Mouse (Mus musculus): ENCODE results near the gene Ston1. TPM values are rescaled to one million over a fixed set of nuclear protein-coding genes. Genes with fewer than 3 reads are reported as not detected.

Gene Ston1
- polyA plus RNA-seq, 1 experiment from 2014 or later, result 1.8 TPM

DNA sequence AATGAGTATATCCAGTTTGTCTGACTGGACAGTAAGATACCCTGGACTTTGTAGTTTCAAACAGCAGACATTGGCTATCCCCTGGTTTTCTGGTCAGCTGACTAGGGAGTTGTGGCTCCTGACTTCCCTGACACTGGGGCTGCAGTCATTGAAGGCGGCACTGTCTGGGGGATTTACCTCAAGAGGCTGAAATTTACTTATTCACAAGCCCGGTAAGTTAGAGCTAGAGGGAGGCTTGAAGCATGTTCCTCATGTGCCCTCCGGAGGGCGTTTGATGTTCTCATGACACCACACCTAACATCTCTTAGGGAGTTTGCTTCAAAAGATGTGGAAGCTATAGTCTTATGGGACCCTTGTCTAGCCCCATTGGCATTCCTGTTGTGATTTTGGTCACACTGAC is 40.8 kb upstream of the Ston1 start:
- H3K9me3 ChIP-seq (ENCODE audit: control insufficient read depth, low read length), result no peaks in the 10 kb centered on the region
- WGBS, result 85% methylated on average over 4 of the region's 4 CpGs
- H3K9ac ChIP-seq (replicated peaks; ENCODE audit: low read depth, low read length), result no peak overlapping the region
- H3K4me2 ChIP-seq (ENCODE audit: low read depth, low read length), result no peak overlapping the region
- no peak for ATAC-seq (ENCODE audit: low read depth)
- H3K27ac ChIP-seq (ENCODE audit: low read depth, low read length), result no peak overlapping the region
- H3K27me3 ChIP-seq (ENCODE audit: control insufficient read depth, insufficient read depth, low read length), result no peaks in the 10 kb centered on the region
- no peaks in the 10 kb centered on the region; the same call in 1 of the 2 replicates for H3K4me1 ChIP-seq (ENCODE audit: control insufficient read depth, insufficient read depth, low read length)
- peaks cover 7% of the 10 kb centered on the region; the same call in 1 of the 2 replicates for H3K36me3 ChIP-seq (ENCODE audit: control insufficient read depth, insufficient read depth, low read length)
- no peak overlapping the region for H3K4me3 ChIP-seq (ENCODE audit: low read depth, low read length)

DNA sequence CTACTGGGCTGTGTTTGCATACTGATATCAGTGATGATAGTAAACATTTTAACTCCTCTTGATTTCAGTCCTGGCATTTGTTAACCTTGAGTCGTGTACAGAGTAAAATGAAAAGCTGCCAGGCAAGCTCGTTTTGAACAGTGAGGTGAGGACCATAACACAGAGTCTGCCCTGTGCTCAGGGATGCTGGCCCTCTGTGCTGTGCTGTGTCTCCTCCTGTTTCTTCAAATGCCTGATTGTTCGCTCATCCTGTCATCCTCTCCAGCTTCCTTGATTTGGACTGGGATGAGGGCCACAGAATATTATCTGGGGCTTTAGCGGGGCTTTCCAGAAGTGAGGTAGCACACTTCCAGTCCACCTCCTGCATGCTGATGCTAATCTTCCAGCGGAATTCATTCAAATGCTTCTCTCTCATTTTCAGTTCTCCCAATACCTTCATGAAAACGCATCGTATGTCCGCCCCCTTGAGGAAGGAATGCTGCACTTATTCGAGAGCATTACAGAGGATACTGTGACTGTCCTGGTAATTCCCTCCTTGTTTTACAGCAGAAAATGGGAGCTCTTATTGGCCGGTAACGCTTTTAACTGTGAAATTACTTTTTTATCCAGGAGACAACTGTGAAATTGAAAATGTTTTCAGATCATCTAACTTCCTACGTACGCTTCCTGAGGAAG is 39.2 kb upstream of the Ston1 start:
- H3K27me3 ChIP-seq (ENCODE audit: control insufficient read depth, insufficient read depth, low read length), result no peaks in the 10 kb centered on the region
- H3K4me2 ChIP-seq (ENCODE audit: low read depth, low read length), result no peak overlapping the region
- WGBS, result 37% methylated on average over 13 of the region's 13 CpGs
- peak; percentile 62 for ATAC-seq (ENCODE audit: low read depth)
- H3K9me3 ChIP-seq (ENCODE audit: control insufficient read depth, low read length), result no peaks in the 10 kb centered on the region
- no peak overlapping the region for H3K9ac ChIP-seq (replicated peaks; ENCODE audit: low read depth, low read length)
- 0 out of 2 replicates have a peak overlapping the region, but pooled peaks have one; percentile 12 for H3K27ac ChIP-seq (ENCODE audit: low read depth, low read length)
- no peak overlapping the region for H3K4me3 ChIP-seq (ENCODE audit: low read depth, low read length)
- peaks cover 12% of the 10 kb centered on the region; the same call in 1 of the 2 replicates for H3K36me3 ChIP-seq (ENCODE audit: control insufficient read depth, insufficient read depth, low read length)
- no peaks in the 10 kb centered on the region for H3K4me1 ChIP-seq (ENCODE audit: control insufficient read depth, insufficient read depth, low read length)

DNA sequence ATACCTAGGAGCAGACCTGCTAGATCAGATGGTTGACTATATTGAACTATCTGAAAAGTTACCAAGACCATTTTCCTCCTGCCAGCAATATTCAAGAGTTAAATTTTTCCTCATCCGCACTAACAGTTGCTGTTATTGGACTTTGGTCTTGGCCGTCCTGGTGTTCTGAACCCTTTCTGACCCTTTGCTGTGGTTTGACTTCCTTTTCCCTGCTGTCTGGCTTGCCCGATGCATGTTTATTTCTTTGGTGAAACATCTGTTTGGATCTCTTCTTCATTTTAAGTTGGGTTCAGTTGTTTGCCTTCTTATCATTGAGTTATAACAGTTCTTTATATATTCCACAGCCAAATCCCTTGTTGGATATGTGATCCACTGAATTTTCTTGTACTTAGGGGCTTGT is 33.9 kb upstream of the Ston1 start:
- Histone ChIP-seq H3K4me3 (ENCODE audit: low read depth, low read length) (no peak overlapping the region), H3K9ac (replicated peaks; ENCODE audit: low read depth, low read length) (no peak overlapping the region), H3K9me3 (ENCODE audit: control insufficient read depth, low read length) (no peaks in the 10 kb centered on the region), H3K36me3 (ENCODE audit: control insufficient read depth, insufficient read depth, low read length) (peaks cover 22% of the 10 kb centered on the region; the same call in 1 of the 2 replicates), H3K4me1 (ENCODE audit: control insufficient read depth, insufficient read depth, low read length) (no peaks in the 10 kb centered on the region), H3K27ac (ENCODE audit: low read depth, low read length) (no peak overlapping the region), H3K4me2 (ENCODE audit: low read depth, low read length) (no peak overlapping the region), H3K27me3 (ENCODE audit: control insufficient read depth, insufficient read depth, low read length) (no peaks in the 10 kb centered on the region)
- 89% methylated on average over 3 of the region's 3 CpGs for WGBS
- ATAC-seq (ENCODE audit: low read depth), result no peak

GRCm38 (mm10) chr17:88569807-88570540 is 27.5 kb upstream of the Ston1 start:
- 32% methylated on average over 10 of the region's 10 CpGs for WGBS
- ATAC-seq (ENCODE audit: low read depth), result peak; percentile 69
- Histone ChIP-seq H3K27ac (ENCODE audit: low read depth, low read length) (no peak overlapping the region; the same call in 1 of the 2 replicates), H3K4me2 (ENCODE audit: low read depth, low read length) (no peak overlapping the region), H3K4me1 (ENCODE audit: control insufficient read depth, insufficient read depth, low read length) (no peaks in the 10 kb centered on the region), H3K36me3 (ENCODE audit: control insufficient read depth, insufficient read depth, low read length) (peaks cover 14% of the 10 kb centered on the region; the same call in 1 of the 2 replicates), H3K9me3 (ENCODE audit: control insufficient read depth, low read length) (no peaks in the 10 kb centered on the region), H3K27me3 (ENCODE audit: control insufficient read depth, insufficient read depth, low read length) (no peaks in the 10 kb centered on the region), H3K4me3 (ENCODE audit: low read depth, low read length) (no peak overlapping the region), H3K9ac (replicated peaks; ENCODE audit: low read depth, low read length) (no peak overlapping the region)

DNA sequence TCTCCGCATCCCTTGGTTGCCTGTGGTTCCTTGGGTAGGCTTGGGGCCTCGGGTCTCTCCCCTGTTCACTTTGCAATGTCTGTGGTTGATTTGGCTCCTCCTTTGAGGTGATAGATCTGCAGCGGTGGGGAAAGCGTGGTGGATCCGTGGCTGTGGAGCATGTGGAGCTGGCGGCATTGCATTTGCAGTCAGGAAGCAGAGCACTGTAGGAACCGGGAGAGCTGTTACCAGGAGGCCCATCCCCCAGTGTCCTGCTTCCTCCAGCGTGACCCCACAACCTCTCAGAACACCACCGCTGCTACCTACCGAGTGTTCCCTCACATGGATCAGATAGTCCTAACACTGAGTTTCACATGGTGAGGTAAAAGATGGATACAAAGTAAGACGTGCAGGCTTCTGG is 26.7 kb upstream of the Ston1 start:
- Histone ChIP-seq H3K27ac (ENCODE audit: low read depth, low read length) (no peak overlapping the region; the same call in 1 of the 2 replicates), H3K4me2 (ENCODE audit: low read depth, low read length) (no peak overlapping the region), H3K27me3 (ENCODE audit: control insufficient read depth, insufficient read depth, low read length) (no peaks in the 10 kb centered on the region), H3K36me3 (ENCODE audit: control insufficient read depth, insufficient read depth, low read length) (peaks cover 14% of the 10 kb centered on the region; the same call in 1 of the 2 replicates), H3K4me3 (ENCODE audit: low read depth, low read length) (no peak overlapping the region), H3K4me1 (ENCODE audit: control insufficient read depth, insufficient read depth, low read length) (no peaks in the 10 kb centered on the region), H3K9me3 (ENCODE audit: control insufficient read depth, low read length) (no peaks in the 10 kb centered on the region), H3K9ac (replicated peaks; ENCODE audit: low read depth, low read length) (no peak overlapping the region)
- ATAC-seq (ENCODE audit: low read depth), result peak; percentile 19; the same call in 1 of the 2 replicates
- 55% methylated on average over 11 of the region's 11 CpGs for WGBS

DNA sequence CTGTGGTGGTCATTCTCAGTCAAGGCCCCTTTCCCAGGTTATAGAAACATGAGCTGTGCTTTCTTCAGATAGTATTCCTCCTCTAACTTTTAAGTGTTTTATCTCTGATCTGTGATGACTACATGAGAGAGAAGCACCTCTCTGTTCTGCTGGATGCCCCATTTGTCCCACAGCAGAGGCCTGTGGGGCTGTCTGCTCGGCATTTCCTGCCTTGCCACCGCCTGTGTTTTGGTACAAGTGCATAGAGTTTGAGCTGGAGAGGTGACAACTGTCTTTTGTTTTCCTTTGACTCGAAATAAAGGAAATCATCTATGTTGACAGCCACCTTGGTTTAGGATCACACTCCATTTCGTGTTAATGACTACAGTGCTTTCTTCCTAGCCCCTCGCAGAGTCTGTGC is 22.7 kb upstream of the Ston1 start:
- no peak overlapping the region for H3K27ac ChIP-seq (ENCODE audit: low read depth, low read length)
- H3K9me3 ChIP-seq (ENCODE audit: control insufficient read depth, low read length), result no peaks in the 10 kb centered on the region
- no peaks in the 10 kb centered on the region for H3K4me1 ChIP-seq (ENCODE audit: control insufficient read depth, insufficient read depth, low read length)
- H3K27me3 ChIP-seq (ENCODE audit: control insufficient read depth, insufficient read depth, low read length), result no peaks in the 10 kb centered on the region
- no peak overlapping the region for H3K4me3 ChIP-seq (ENCODE audit: low read depth, low read length)
- ATAC-seq (ENCODE audit: low read depth), result no peak
- WGBS, result 83% methylated on average over 5 of the region's 5 CpGs
- H3K9ac ChIP-seq (replicated peaks; ENCODE audit: low read depth, low read length), result no peak overlapping the region
- H3K4me2 ChIP-seq (ENCODE audit: low read depth, low read length), result no peak overlapping the region
- peaks cover 9% of the 10 kb centered on the region; the same call in 1 of the 2 replicates for H3K36me3 ChIP-seq (ENCODE audit: control insufficient read depth, insufficient read depth, low read length)

- H3K27me3 ChIP-seq (ENCODE audit: control insufficient read depth, insufficient read depth, low read length), result no peaks in the 10 kb centered on the region
- peak overlapping the region; percentile 49 for H3K27ac ChIP-seq (ENCODE audit: low read depth, low read length)
- WGBS, result 55% methylated on average over 20 of the region's 20 CpGs
- peak; percentile 69 for ATAC-seq (ENCODE audit: low read depth)
- no peak overlapping the region for H3K9ac ChIP-seq (replicated peaks; ENCODE audit: low read depth, low read length)
- H3K4me1 ChIP-seq (ENCODE audit: control insufficient read depth, insufficient read depth, low read length), result no peaks in the 10 kb centered on the region
- no peak overlapping the region for H3K4me3 ChIP-seq (ENCODE audit: low read depth, low read length)
- no peaks in the 10 kb centered on the region for H3K9me3 ChIP-seq (ENCODE audit: control insufficient read depth, low read length)
- H3K36me3 ChIP-seq (ENCODE audit: control insufficient read depth, insufficient read depth, low read length), result peaks cover 15% of the 10 kb centered on the region; the same call in 1 of the 2 replicates
- H3K4me2 ChIP-seq (ENCODE audit: low read depth, low read length), result no peak overlapping the region
Measured at GRCm38 (mm10) chr17:88578522-88579242, 18.8 kb upstream of the Ston1 start.

GRCm38 (mm10) chr17:88580556-88580955 is 16.9 kb upstream of the Ston1 start:
- 83% methylated on average over 6 of the region's 6 CpGs for WGBS
- no peak overlapping the region for H3K4me2 ChIP-seq (ENCODE audit: low read depth, low read length)
- H3K4me1 ChIP-seq (ENCODE audit: control insufficient read depth, insufficient read depth, low read length), result no peaks in the 10 kb centered on the region
- H3K27me3 ChIP-seq (ENCODE audit: control insufficient read depth, insufficient read depth, low read length), result no peaks in the 10 kb centered on the region
- H3K4me3 ChIP-seq (ENCODE audit: low read depth, low read length), result no peak overlapping the region
- H3K27ac ChIP-seq (ENCODE audit: low read depth, low read length), result no peak overlapping the region
- peaks cover 26% of the 10 kb centered on the region; the same call in 1 of the 2 replicates for H3K36me3 ChIP-seq (ENCODE audit: control insufficient read depth, insufficient read depth, low read length)
- H3K9me3 ChIP-seq (ENCODE audit: control insufficient read depth, low read length), result no peaks in the 10 kb centered on the region
- no peak for ATAC-seq (ENCODE audit: low read depth)
- no peak overlapping the region for H3K9ac ChIP-seq (replicated peaks; ENCODE audit: low read depth, low read length)

All from neural tube, embryonic 14.5 days (tissue).